Mouse (Mus musculus) stomach, postnatal 0 days (tissue): Measurements from ENCODE around the gene Nid2. TPM values are rescaled to one million over a fixed set of nuclear protein-coding genes. Genes with fewer than 3 reads are reported as not detected.

Experiments used
- ATAC-seq: fragments of 200-750 bp; cut with Nextera tagmentation; 2 replicates; pipeline ENCODE4 v1.8.0; 2017; ENCODE audit not compliant: low FRiP score, low TSS enrichment
- DNase-seq: peaks from one replicate; pipeline ENCODE4 v3.0.0-alpha.2; 2016; ENCODE audit warnings: low spot score
- H3K27ac ChIP-seq: fragments of 300-500 bp; sonication (generic); replicated peaks from 2 replicates; pipeline ENCODE4 v1.5.1; 2014; ENCODE audit warnings: mild to moderate bottlenecking, control low read depth
- H3K27me3 ChIP-seq: fragments of 300-500 bp; sonication (generic); 2 replicates; pipeline ENCODE4 v1.6.1; 2014; ENCODE audit warnings: low read length; ENCODE audit not compliant: control insufficient read depth, insufficient read depth
- H3K36me3 ChIP-seq: fragments of 300-500 bp; sonication (generic); 2 replicates; pipeline ENCODE4 v1.6.1; 2014; ENCODE audit warnings: low read length, mixed read lengths; ENCODE audit not compliant: control insufficient read depth, insufficient read depth
- H3K4me1 ChIP-seq: fragments of 300-500 bp; sonication (generic); replicated peaks from 2 replicates; pipeline ENCODE4 v1.6.1; 2014; ENCODE audit warnings: antibody characterized with exemption; ENCODE audit not compliant: control insufficient read depth, insufficient read depth
- H3K4me2 ChIP-seq: fragments of 300-500 bp; sonication (generic); replicated peaks from 2 replicates; pipeline ENCODE4 v1.6.1; 2014; ENCODE audit warnings: low read depth, mild to moderate bottlenecking, control low read depth, moderate library complexity
- H3K4me3 ChIP-seq: fragments of 300-500 bp; sonication (generic); 2 replicates; pipeline ENCODE4 v1.5.1; 2014; ENCODE audit warnings: low read depth, low read length, control low read depth
- H3K9ac ChIP-seq: fragments of 300-500 bp; sonication (generic); 2 replicates; pipeline ENCODE4 v1.6.1; 2014; ENCODE audit warnings: mild to moderate bottlenecking, low read length, control low read depth, mixed read lengths
- H3K9me3 ChIP-seq: fragments of 300-500 bp; sonication (generic); 2 replicates; pipeline ENCODE4 v1.6.1; 2016; ENCODE audit warnings: low read length; ENCODE audit not compliant: control insufficient read depth
- CTCF ChIP-seq: IDR thresholded peaks from 2 replicates; pipeline ENCODE4 v1.5.1; 2016; ENCODE audit warnings: antibody characterized with exemption, low read depth, mild to moderate bottlenecking, moderate library complexity
- EP300 ChIP-seq: optimal IDR thresholded peaks from 2 replicates; pipeline ENCODE3; 2016; ENCODE audit warnings: antibody characterized with exemption
- WGBS: fragments of 180-500 bp; shearing (Covaris S2); extraction: QIAGEN DNeasy Blood & Tissue Kit; methylation state at CpG from one replicate; pipeline ENCODE4 v1.1.7; 2014; 5-methylcytosine and 5-hydroxymethylcytosine counted together
- polyA plus RNA-seq: library from polyadenylated mRNA; unstranded; fragments of >200 nt; fragmentation: Nextera tagmentation; extraction: Ambion mirVana; gene quantifications from 2 replicates; pipeline ENCODE4 v1.2.1, GENCODE M21; 2015

Nid2 gene
- polyA plus RNA-seq, 1 experiment from 2014 or later: 13.5 TPM

- DNase-seq: no peak
- Histone ChIP-seq H3K4me2 (no peak overlapping the region), H3K4me1 (no peaks in the 10 kb centered on the region), H3K9me3 (no peaks in the 10 kb centered on the region), H3K9ac (no peak overlapping the region), H3K27ac (no peak overlapping the region), H3K36me3 (no peaks in the 10 kb centered on the region), H3K27me3 (no peaks in the 10 kb centered on the region), H3K4me3 (no peak overlapping the region)
- 61% methylated on average over 11 of the region's 11 CpGs for WGBS
- TF ChIP-seq CTCF (no peak), EP300 (no peak)
- no peak for ATAC-seq
Observed at GRCm38 (mm10) chr14:19825481-19825880, 74.4 kb downstream of the Nid2 start.

- WGBS: 78% methylated on average over 3 of the region's 3 CpGs
Observed at GRCm38 (mm10) chr14:19836289-19836688, 85.2 kb downstream of the Nid2 start.

GRCm38 (mm10) chr14:19839600-19840332 lies 88.7 kb downstream of the Nid2 start:
- Histone ChIP-seq H3K4me3 (peak overlapping the region; percentile 18; the same call in 1 of the 2 replicates), H3K9ac (peak overlapping the region; percentile 52), H3K27me3 (no peaks in the 10 kb centered on the region), H3K9me3 (no peaks in the 10 kb centered on the region), H3K4me1 (no peaks in the 10 kb centered on the region), H3K4me2 (peak overlapping the region; percentile 46), H3K36me3 (no peaks in the 10 kb centered on the region), H3K27ac (no peak overlapping the region)
- ATAC-seq: no peak
- TF ChIP-seq EP300: no peak
- peak; percentile 84 for TF ChIP-seq CTCF
- peak; percentile 62 for DNase-seq
- 22% methylated on average over 15 of the region's 15 CpGs for WGBS

More at GRCm38 (mm10) chr14:19836289-19836688, 85.2 kb downstream of the Nid2 start:
- Histone ChIP-seq H3K4me3 (no peak overlapping the region), H3K36me3 (no peaks in the 10 kb centered on the region), H3K9ac (no peak overlapping the region), H3K4me1 (no peaks in the 10 kb centered on the region), H3K9me3 (no peaks in the 10 kb centered on the region), H3K27ac (no peak overlapping the region), H3K4me2 (no peak overlapping the region), H3K27me3 (no peaks in the 10 kb centered on the region)
- TF ChIP-seq CTCF: no peak
- TF ChIP-seq EP300: no peak
- ATAC-seq (no peak), DNase-seq (no peak)

GRCm38 (mm10) chr14:19853471-19853870 lies 102.4 kb downstream of the Nid2 start:
- H3K36me3 ChIP-seq: no peaks in the 10 kb centered on the region
- H3K27ac ChIP-seq: no peak overlapping the region
- no peak overlapping the region for H3K4me2 ChIP-seq
- ATAC-seq: no peak
- H3K27me3 ChIP-seq: no peaks in the 10 kb centered on the region
- no peaks in the 10 kb centered on the region for H3K9me3 ChIP-seq
- TF ChIP-seq CTCF: no peak
- WGBS: 50% methylated on average over 3 of the region's 3 CpGs
- no peak overlapping the region for H3K9ac ChIP-seq
- DNase-seq: no peak
- H3K4me1 ChIP-seq: no peaks in the 10 kb centered on the region
- H3K4me3 ChIP-seq: no peak overlapping the region

- WGBS: 81% methylated on average over 2 of the region's 2 CpGs
- Histone ChIP-seq H3K4me1 (no peaks in the 10 kb centered on the region), H3K27me3 (no peaks in the 10 kb centered on the region), H3K9me3 (no peaks in the 10 kb centered on the region), H3K4me3 (no peak overlapping the region), H3K36me3 (no peaks in the 10 kb centered on the region), H3K9ac (no peak overlapping the region), H3K27ac (no peak overlapping the region), H3K4me2 (no peak overlapping the region)
- ATAC-seq: no peak
- no peak for TF ChIP-seq EP300
- TF ChIP-seq CTCF: no peak
- DNase-seq: no peak
Observed at GRCm38 (mm10) chr14:19858279-19858678, 107.2 kb downstream of the Nid2 start.
